ENCODE assay signal across 24 mouse cellular contexts in the genomic region with DNA sequence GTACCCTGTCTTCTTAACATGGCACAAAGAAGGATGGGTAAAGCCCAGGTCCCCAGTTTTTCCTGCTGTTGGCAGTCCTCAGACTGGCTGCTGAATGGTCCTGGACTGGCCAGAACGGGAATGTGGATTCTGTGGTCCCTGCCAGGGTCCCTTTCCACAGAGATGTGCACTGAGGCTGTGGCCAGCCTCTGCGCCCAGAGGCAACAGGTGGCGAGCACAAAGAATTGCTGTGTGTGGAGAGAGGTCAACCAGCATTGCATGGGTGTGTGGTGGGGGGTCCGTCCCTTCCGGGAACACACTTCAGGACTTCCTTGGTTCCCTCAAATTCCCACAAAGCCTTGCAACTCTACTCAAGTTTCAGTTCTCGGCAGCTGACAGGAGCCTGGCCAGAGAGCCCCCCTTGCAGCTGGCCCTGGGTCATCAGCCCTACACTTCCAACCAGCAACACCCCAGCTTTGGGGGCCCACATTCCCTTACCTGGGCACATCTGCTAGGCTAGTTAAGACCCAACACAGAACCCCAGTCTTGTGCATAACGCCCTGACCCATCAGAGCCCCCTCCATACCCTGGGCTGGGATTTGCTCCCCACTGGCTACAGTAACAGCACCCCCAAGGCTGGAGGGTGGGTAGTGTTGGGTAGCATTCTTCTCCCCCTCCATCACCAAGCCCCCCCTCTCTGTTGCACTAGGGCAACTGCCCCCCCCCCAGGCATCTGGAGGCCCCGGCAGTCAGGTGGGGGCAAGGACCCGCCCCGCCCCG. TPM values are rescaled to one million over a fixed set of nuclear protein-coding genes. Genes with fewer than 3 reads are reported as not detected.
A peak's percentile ranks its signal among the peaks of the same experiment; 100 is the strongest.
DNase-seq lines count a peak whose midpoint lies in the region; ATAC-seq and TF ChIP-seq lines count a peak whose summit lies in the region.
"Had no signal": no experiment of that assay in that cellular context is flagged by ENCODE, and none has a peak within 500 bp of the region (broad histone marks: within the 10 kb centered on the region; RNA-seq: fewer than 3 reads in every experiment).

No protein-coding gene starts in this region.

- intact Hi-C loops in gastrocnemius, adult 2 months (cut with DNase I) = no loop called here

- WGBS in limb, embryonic 11.5 days = 65% methylated on average over 10 of the region's 11 CpGs

- peak overlapping the region; percentile 12; the same call in 1 of the 2 replicates for H3K9ac ChIP-seq in limb, embryonic 11.5 days (ENCODE audit: low read length)
- H3K9ac ChIP-seq: forebrain, postnatal 0 days; hindbrain, embryonic 14.5 days; neural tube, embryonic 15.5 days had no signal

- H3K27me3 ChIP-seq in limb, embryonic 11.5 days (ENCODE audit: control insufficient read depth, insufficient read depth, low read length) = 0 out of 2 replicates have a peak, but pooled peaks cover 3% of the 10 kb centered on the region
- H3K27me3 ChIP-seq in myocyte (ENCODE audit: control insufficient read depth, insufficient read depth, insufficient read length) = no peaks in the 10 kb centered on the region
- H3K27me3 ChIP-seq: neural tube, embryonic 15.5 days had no signal

- H3K4me2 ChIP-seq in limb, embryonic 11.5 days (ENCODE audit: low read depth, severe bottlenecking) = 0 out of 2 replicates have a peak overlapping the region, but pooled peaks have one; percentile 2
- H3K4me2 ChIP-seq in myocyte (ENCODE audit: low read depth) = peak overlapping the region; percentile 99
- H3K4me2 ChIP-seq: hindbrain, embryonic 14.5 days; midbrain, embryonic 11.5 days had no signal

- peak; percentile 68 for TF ChIP-seq POLR2A in myocyte (IDR thresholded peaks at IDR 0.05; ENCODE audit: insufficient read length, low read depth)

- ATAC-seq in limb, embryonic 11.5 days (ENCODE audit: insufficient number of reproducible peaks, low FRiP score, low TSS enrichment, low read depth) = no peak; the same call in 1 of the 2 replicates
- ATAC-seq: forebrain, postnatal 0 days had no signal

- no peaks in the 10 kb centered on the region for H3K9me3 ChIP-seq in limb, embryonic 11.5 days (ENCODE audit: control insufficient read depth, low read length)
- H3K9me3 ChIP-seq: heart, embryonic 10.5 days; neural tube, embryonic 15.5 days had no signal

- peak; percentile 64 for DNase-seq in cerebellum, adult 11-12 months
- DNase-seq in cerebellum, adult 9-10 months = no peak
- no peak for DNase-seq in gastrocnemius, adult 2 months
- no peak for DNase-seq in gastrocnemius, adult 18-20 months (ENCODE audit: low spot score)
- DNase-seq in limb, embryonic 11.5 days (ENCODE audit: low spot score) = no peak
- no peak for DNase-seq in spleen, postnatal 14 days (ENCODE audit: low spot score in 2 of 2)
- DNase-seq in right cerebral cortex, postnatal 25 days = no peak
- DNase-seq: adrenal gland, postnatal 25 days; embryo, embryonic 11 days; forebrain, postnatal 0 days; heart, postnatal 4 days; kidney, adult 8-10 months; kidney, postnatal 14 days; right cerebral cortex, adult 18-20 months; thymus, adult 2 months had no signal

- no peaks in the 10 kb centered on the region for H3K36me3 ChIP-seq in limb, embryonic 11.5 days (ENCODE audit: control insufficient read depth, insufficient read depth, low read length)
- peaks cover 7% of the 10 kb centered on the region for H3K36me3 ChIP-seq in myocyte (ENCODE audit: control insufficient read depth, insufficient read depth)
- H3K36me3 ChIP-seq: heart, embryonic 10.5 days; neural tube, embryonic 15.5 days had no signal

- H3K4me3 ChIP-seq in gastrocnemius, adult 2 months = peak overlapping the region; percentile 79
- H3K4me3 ChIP-seq in limb, embryonic 11.5 days (ENCODE audit: low read depth, low read length) = no peak overlapping the region
- peak overlapping the region; percentile 95 for H3K4me3 ChIP-seq in myocyte
- H3K4me3 ChIP-seq: layer of hippocampus, adult 2 months; neural tube, embryonic 15.5 days had no signal

- H3K79me2 ChIP-seq in myocyte (ENCODE audit: control insufficient read depth, insufficient read depth) = peaks cover 36% of the 10 kb centered on the region

- TF ChIP-seq CTCF in gastrocnemius, adult 2 months (IDR thresholded peaks at IDR 0.05) = no peak

- peak overlapping the region; percentile 92 for H3K27ac ChIP-seq in gastrocnemius, adult 2 months
- no peak overlapping the region for H3K27ac ChIP-seq in limb, embryonic 11.5 days (replicated peaks; ENCODE audit: low read depth, low read length)
- H3K27ac ChIP-seq: heart, embryonic 10.5 days; hindbrain, embryonic 14.5 days; layer of hippocampus, adult 2 months; macrophage; neural tube, embryonic 15.5 days had no signal

- H3K4me1 ChIP-seq in limb, embryonic 11.5 days (ENCODE audit: control insufficient read depth, insufficient read depth, low read length) = peaks cover 11% of the 10 kb centered on the region; the same call in 1 of the 2 replicates

- peak overlapping the region; percentile 49 for H3ac ChIP-seq in myocyte (ENCODE audit: control insufficient read depth, insufficient read length)

TF ChIP-seq in myocyte, 11 proteins besides CTCF, POLR2A, EP300 and RAD21:
- TF ChIP-seq MYOD1 (IDR thresholded peaks at IDR 0.05; ENCODE audit: control insufficient read depth in 1 of 3, insufficient read length in 2 of 3, low read depth in 2 of 3) (peak in 2 of 3 experiments; percentile 91 to 93), TCF3 (IDR thresholded peaks at IDR 0.05; ENCODE audit: insufficient read length, low read depth) (peak; percentile 77), E2F4 (IDR thresholded peaks at IDR 0.05; ENCODE audit: insufficient read depth) (no peak), TCF12 (IDR thresholded peaks at IDR 0.05; ENCODE audit: insufficient read depth, poor library complexity, severe bottlenecking) (peak; percentile 61), CEBPB (IDR thresholded peaks at IDR 0.05; ENCODE audit: insufficient read depth, poor library complexity, severe bottlenecking) (0 out of 2 replicates have a peak, but pooled peaks have one; percentile 14), USF1 (IDR thresholded peaks at IDR 0.05; ENCODE audit: low read depth) (no peak), SRF (IDR thresholded peaks at IDR 0.05; ENCODE audit: control insufficient read depth, insufficient read length, low read depth) (no peak), REST (IDR thresholded peaks at IDR 0.05; ENCODE audit: insufficient read depth, insufficient read length) (peak; percentile 9), POLR2AphosphoS2 (IDR thresholded peaks at IDR 0.05; ENCODE audit: insufficient read length, low read depth) (peak; percentile 94), MYOG (IDR thresholded peaks at IDR 0.05; ENCODE audit: control insufficient read depth in 1 of 3, insufficient read depth in 1 of 3, insufficient read length in 2 of 3, low read depth in 2 of 3) (peak; percentile 53 to 93 (median 90)), MAX (IDR thresholded peaks at IDR 0.05; ENCODE audit: low read depth) (no peak)
TF ChIP-seq in myocyte: peak in this region for 7.

RNA-seq across cellular contexts. Expression of a gene that starts 1.6 kb away (rescaled TPM):
- 10 to 100 TPM; 19.0 to 22.8 TPM for total RNA-seq in gastrocnemius, adult 2 months (2021)
- 10 to 100 TPM; 16.2 to 20.5 TPM for total RNA-seq in gastrocnemius, adult 18-20 months (2021)
- polyA plus RNA-seq in limb, embryonic 11.5 days (2014; fragmentation: Nextera tagmentation; extraction: Ambion mirVana) = 6.8 and 7.6 TPM in 2 replicates
- polyA plus RNA-seq in myocyte (2012; fragmentation: generic; extraction: Trizol) = 401 TPM
- total RNA-seq: liver, adult 2 months had no signal
- polyA plus RNA-seq: gonadal fat pad, adult 2 months; macrophage had no signal
